Mouse (Mus musculus) lung, postnatal 0 days (tissue): Measurements from ENCODE around the gene Cfap206.

Experiments used
- CTCF ChIP-seq: IDR thresholded peaks from 2 replicates; pipeline ENCODE4 v1.5.1; 2016; ENCODE audit warnings: antibody characterized with exemption, mild to moderate bottlenecking
- EP300 ChIP-seq: IDR thresholded peaks from 2 replicates; pipeline ENCODE4 v1.6.1; 2016; ENCODE audit warnings: antibody characterized with exemption, mild to moderate bottlenecking, control low read depth

DNA sequence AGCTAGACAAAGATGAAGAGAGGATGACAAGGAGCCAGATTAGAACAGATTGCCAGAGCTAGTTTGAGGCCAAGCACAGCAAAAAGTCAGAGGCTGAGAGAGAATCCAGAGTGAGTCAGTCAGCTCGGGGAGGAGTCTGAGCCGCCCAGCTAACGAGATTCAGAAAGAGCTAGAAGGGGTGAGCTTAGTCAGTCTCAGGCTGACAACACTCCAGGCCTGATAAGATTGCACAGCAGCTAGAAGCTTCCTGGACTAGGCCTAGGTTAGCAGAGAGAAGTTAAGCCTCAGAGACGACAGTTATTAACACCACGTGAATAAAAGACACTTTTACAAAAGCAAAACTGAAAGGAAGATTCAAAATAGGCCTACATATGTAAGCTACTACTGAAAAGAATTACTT is 62.1 kb downstream of the Cfap206 start:
- TF ChIP-seq CTCF (no peak), EP300 (no peak)
